Mouse (Mus musculus) adrenal gland, postnatal 4 days (tissue): Measurements from ENCODE around the gene Mga. TPM values are rescaled to one million over a fixed set of nuclear protein-coding genes. Genes with fewer than 3 reads are reported as not detected.

Experiments
- microRNA-seq: library from miRNA; unstranded; fragments of <30 nt; microRNA quantifications from one replicate; pipeline ENCODE4 v1.2.0, GENCODE M21; 2021
- total RNA-seq, 2 experiments: library from RNA; stranded (reverse); gene quantifications; 2 replicates each; pipeline ENCODE4 v1.2.3; 2021

Gene Mga
- total RNA-seq, 2 experiments from 2014 or later: 56.9 to 58.7 TPM

Small RNA genes lying within 50 kb of the gene (microRNA-seq; reads per million reads assigned to microRNA genes)
- gene Mir7665: not detected

Other genes with a start within 250 kb of the Mga start
- 10 to 100 TPM; 39.1 to 42.6 TPM for gene Ndufaf1, start 234.4 kb upstream of the Mga start, total RNA-seq
- gene Rtf1, start 222.2 kb upstream of the Mga start, total RNA-seq: 10 to 100 TPM; 39.8 to 41.6 TPM
- gene Itpka, start 154.9 kb upstream of the Mga start, total RNA-seq: 1 to 10 TPM; 3.9 to 4.3 TPM
- 1 to 10 TPM; 1.2 to 1.3 TPM for gene Ltk, start 136.8 kb upstream of the Mga start, total RNA-seq
- 10 to 100 TPM; 30.0 to 30.8 TPM for gene Rpap1, start 109.7 kb upstream of the Mga start, total RNA-seq
- gene Tyro3, start 99.5 kb upstream of the Mga start, total RNA-seq: 10 to 100 TPM; 13.3 to 15.6 TPM
- 10 to 100 TPM; 25.3 to 27.2 TPM for gene Mapkbp1, start 75.5 kb downstream of the Mga start, total RNA-seq
- gene Jmjd7, start 130.3 kb downstream of the Mga start, total RNA-seq: 10 to 100 TPM; 15.0 to 16.8 TPM
- 1 to 10 TPM; 1.5 to 4.2 TPM for gene Gm28042, start 130.3 kb downstream of the Mga start, total RNA-seq
- 1 to 10 TPM; 3.6 to 3.7 TPM for gene Pla2g4b, start 136.2 kb downstream of the Mga start, total RNA-seq